Mouse (Mus musculus): Measurements from ENCODE around the gene Sbpl. TPM values are rescaled to one million over a fixed set of nuclear protein-coding genes. Genes with fewer than 3 reads are reported as not detected.
"Not testable (repeated sequence)": the region's sequence is repeated elsewhere in the genome, so short reads cannot be mapped to it uniquely, and the experiment has no call there.

The Sbpl gene
- polyA plus RNA-seq, 1 experiment from 2014 or later = not detected

- DNase-seq (ENCODE audit: low spot score) (no peak), ATAC-seq (no peak)
- H3K9ac ChIP-seq (ENCODE audit: low read length) = no peak overlapping the region
- no peaks in the 10 kb centered on the region for H3K27me3 ChIP-seq (replicated peaks; ENCODE audit: control insufficient read depth, insufficient read depth, low read length)
- H3K36me3 ChIP-seq (ENCODE audit: control insufficient read depth, insufficient read depth, low read length) = no peaks in the 10 kb centered on the region
- H3K9me3 ChIP-seq (replicated peaks; ENCODE audit: control insufficient read depth, low read length) = no peaks in the 10 kb centered on the region
- H3K27ac ChIP-seq (ENCODE audit: low read depth, low read length) = no peak overlapping the region
- H3K4me3 ChIP-seq (ENCODE audit: low read depth, low read length) = no peak overlapping the region
- 51% methylated on average over 2 of the region's 2 CpGs for WGBS
- H3K4me2 ChIP-seq (ENCODE audit: low read length) = no peak overlapping the region
- H3K4me1 ChIP-seq (ENCODE audit: control insufficient read depth, insufficient read depth, low read length) = no peaks in the 10 kb centered on the region
Observed at GRCm38 (mm10) chr17:23968780-23969179, 13.7 kb upstream of the Sbpl start.

GRCm38 (mm10) chr17:23966658-23967401 is 11.8 kb upstream of the Sbpl start:
- Histone ChIP-seq H3K9me3 (replicated peaks; ENCODE audit: control insufficient read depth, low read length) (no peaks in the 10 kb centered on the region), H3K4me1 (ENCODE audit: control insufficient read depth, insufficient read depth, low read length) (no peaks in the 10 kb centered on the region), H3K9ac (ENCODE audit: low read length) (no peak overlapping the region), H3K36me3 (ENCODE audit: control insufficient read depth, insufficient read depth, low read length) (no peaks in the 10 kb centered on the region), H3K4me3 (ENCODE audit: low read depth, low read length) (no peak overlapping the region), H3K4me2 (ENCODE audit: low read length) (no peak overlapping the region), H3K27me3 (replicated peaks; ENCODE audit: control insufficient read depth, insufficient read depth, low read length) (no peaks in the 10 kb centered on the region), H3K27ac (ENCODE audit: low read depth, low read length) (no peak overlapping the region)
- 88% methylated on average over 10 of the region's 10 CpGs for WGBS
- DNase-seq (ENCODE audit: low spot score) (no peak), ATAC-seq (no peak)

DNA sequence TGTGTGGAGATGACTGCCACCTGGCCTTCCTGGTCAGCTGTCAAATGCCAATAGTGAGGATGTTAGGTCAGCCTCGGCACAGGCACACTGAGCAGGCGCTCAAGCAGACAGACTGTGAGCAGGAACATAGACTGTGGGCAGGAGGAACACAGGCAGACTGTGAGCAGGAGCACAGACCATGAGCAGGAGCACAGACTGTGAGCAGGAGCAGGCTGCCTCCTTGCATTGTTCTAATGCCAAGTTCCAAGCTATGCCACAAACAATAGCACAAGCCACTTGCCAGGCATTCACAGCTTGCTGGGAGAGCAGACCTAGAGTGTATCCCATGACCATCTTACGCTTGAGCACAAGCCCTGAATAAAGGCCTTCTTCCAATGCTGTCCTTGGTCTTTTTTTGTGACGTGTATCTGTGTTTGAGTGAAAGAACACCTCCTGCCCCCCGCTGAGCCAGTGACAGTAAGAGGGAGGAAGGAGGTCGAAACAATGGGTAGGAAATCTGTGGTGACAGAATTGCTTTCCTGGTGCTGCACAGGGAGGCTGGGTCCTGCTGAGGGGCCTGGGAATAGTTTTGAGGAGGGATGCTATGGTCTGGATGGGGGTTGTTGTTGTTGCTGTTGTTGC is 10.8 kb upstream of the Sbpl start:
- Histone ChIP-seq H3K27me3 (replicated peaks; ENCODE audit: control insufficient read depth, insufficient read depth, low read length) (no peaks in the 10 kb centered on the region), H3K36me3 (ENCODE audit: control insufficient read depth, insufficient read depth, low read length) (no peaks in the 10 kb centered on the region), H3K4me2 (ENCODE audit: low read length) (no peak overlapping the region), H3K27ac (ENCODE audit: low read depth, low read length) (no peak overlapping the region), H3K9ac (ENCODE audit: low read length) (no peak overlapping the region), H3K4me1 (ENCODE audit: control insufficient read depth, insufficient read depth, low read length) (no peaks in the 10 kb centered on the region), H3K4me3 (ENCODE audit: low read depth, low read length) (no peak overlapping the region), H3K9me3 (replicated peaks; ENCODE audit: control insufficient read depth, low read length) (no peaks in the 10 kb centered on the region)
- 23% methylated on average over 6 of the region's 6 CpGs for WGBS
- ATAC-seq (no peak), DNase-seq (ENCODE audit: low spot score) (peak; percentile 7)

DNA sequence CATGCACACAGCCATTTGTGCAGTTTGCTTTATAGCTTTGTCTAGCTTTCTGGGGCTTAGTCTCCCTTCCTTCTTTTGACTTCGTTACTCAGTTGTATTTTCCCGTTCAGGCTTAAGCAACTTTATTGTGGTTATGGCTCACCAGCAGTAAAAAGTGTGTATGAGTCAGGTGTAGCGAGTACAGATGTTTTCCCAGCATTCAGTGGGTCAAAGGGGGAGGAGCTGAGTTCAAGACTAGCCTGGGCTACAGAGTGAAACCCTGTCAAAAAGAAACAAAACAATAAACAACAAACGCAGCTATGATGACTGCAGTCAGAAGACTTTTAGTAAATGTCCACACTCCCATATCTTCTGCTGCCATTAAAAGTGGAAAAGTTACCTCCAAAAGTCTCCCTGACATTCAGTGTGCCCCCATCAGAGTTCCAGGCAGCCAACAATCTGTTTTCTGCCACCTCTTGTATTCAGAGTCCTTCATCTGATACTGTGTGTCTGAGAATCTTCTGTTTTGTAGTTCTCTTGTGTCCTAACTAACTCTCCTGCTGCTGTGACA is 6.6 kb upstream of the Sbpl start:
- Histone ChIP-seq H3K4me3 (ENCODE audit: low read depth, low read length) (no peak overlapping the region), H3K9me3 (replicated peaks; ENCODE audit: control insufficient read depth, low read length) (no peaks in the 10 kb centered on the region), H3K27ac (ENCODE audit: low read depth, low read length) (no peak overlapping the region), H3K36me3 (ENCODE audit: control insufficient read depth, insufficient read depth, low read length) (no peaks in the 10 kb centered on the region), H3K4me1 (ENCODE audit: control insufficient read depth, insufficient read depth, low read length) (no peaks in the 10 kb centered on the region), H3K9ac (ENCODE audit: low read length) (no peak overlapping the region), H3K27me3 (replicated peaks; ENCODE audit: control insufficient read depth, insufficient read depth, low read length) (no peaks in the 10 kb centered on the region), H3K4me2 (ENCODE audit: low read length) (no peak overlapping the region)
- DNase-seq (ENCODE audit: low spot score) (no peak), ATAC-seq (no peak)
- WGBS = 28% methylated on average over 4 of the region's 4 CpGs

- Histone ChIP-seq H3K9ac (ENCODE audit: low read length) (no peak overlapping the region), H3K4me1 (ENCODE audit: control insufficient read depth, insufficient read depth, low read length) (no peaks in the 10 kb centered on the region), H3K36me3 (ENCODE audit: control insufficient read depth, insufficient read depth, low read length) (no peaks in the 10 kb centered on the region), H3K27me3 (replicated peaks; ENCODE audit: control insufficient read depth, insufficient read depth, low read length) (no peaks in the 10 kb centered on the region), H3K27ac (ENCODE audit: low read depth, low read length) (no peak overlapping the region), H3K9me3 (replicated peaks; ENCODE audit: control insufficient read depth, low read length) (no peaks in the 10 kb centered on the region), H3K4me3 (ENCODE audit: low read depth, low read length) (no peak overlapping the region), H3K4me2 (ENCODE audit: low read length) (no peak overlapping the region)
- DNase-seq (ENCODE audit: low spot score) = peak; percentile 92
- ATAC-seq = peak; percentile 96
- 39% methylated on average over 3 of the region's 3 CpGs for WGBS
Observed at GRCm38 (mm10) chr17:23960084-23960738, 5.1 kb upstream of the Sbpl start.

DNA sequence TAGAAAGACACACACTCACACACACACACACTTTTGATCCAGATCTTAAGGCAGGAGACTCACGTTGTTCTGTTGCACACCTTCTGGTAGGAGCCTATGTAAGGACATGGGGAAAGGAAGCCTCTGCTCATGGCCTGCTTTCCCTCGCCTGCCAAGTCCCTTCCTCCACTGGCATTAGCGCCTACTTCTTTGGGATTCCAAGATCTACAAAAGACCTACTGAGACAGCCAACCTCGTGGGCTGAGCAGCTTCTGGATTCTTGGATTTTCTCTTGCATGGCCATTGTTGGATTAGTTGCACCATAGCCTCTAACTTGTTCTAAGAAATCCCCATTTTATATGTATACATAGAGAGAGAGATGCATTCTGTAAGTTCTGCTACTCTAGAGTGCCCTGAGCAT is 4.2 kb downstream of the Sbpl start:
- 70% methylated on average over 4 of the region's 4 CpGs for WGBS
- not testable (repeated sequence) for ATAC-seq; H3K9ac ChIP-seq (ENCODE audit: low read length); H3K36me3 ChIP-seq (ENCODE audit: control insufficient read depth, insufficient read depth, low read length); H3K27me3 ChIP-seq (replicated peaks; ENCODE audit: control insufficient read depth, insufficient read depth, low read length); H3K4me3 ChIP-seq (ENCODE audit: low read depth, low read length); H3K4me1 ChIP-seq (ENCODE audit: control insufficient read depth, insufficient read depth, low read length); H3K4me2 ChIP-seq (ENCODE audit: low read length); DNase-seq (ENCODE audit: low spot score); H3K9me3 ChIP-seq (replicated peaks; ENCODE audit: control insufficient read depth, low read length); H3K27ac ChIP-seq (ENCODE audit: low read depth, low read length)

GRCm38 (mm10) chr17:23949068-23949467 is 6.0 kb downstream of the Sbpl start:
- Histone ChIP-seq H3K4me3 (ENCODE audit: low read depth, low read length) (no peak overlapping the region), H3K4me2 (ENCODE audit: low read length) (no peak overlapping the region), H3K9ac (ENCODE audit: low read length) (no peak overlapping the region), H3K4me1 (ENCODE audit: control insufficient read depth, insufficient read depth, low read length) (no peaks in the 10 kb centered on the region), H3K27me3 (replicated peaks; ENCODE audit: control insufficient read depth, insufficient read depth, low read length) (no peaks in the 10 kb centered on the region), H3K9me3 (replicated peaks; ENCODE audit: control insufficient read depth, low read length) (no peaks in the 10 kb centered on the region), H3K36me3 (ENCODE audit: control insufficient read depth, insufficient read depth, low read length) (no peaks in the 10 kb centered on the region), H3K27ac (ENCODE audit: low read depth, low read length) (no peak overlapping the region)
- WGBS = 90% methylated on average over 2 of the region's 2 CpGs
- ATAC-seq = no peak
- DNase-seq (ENCODE audit: low spot score) = no peak

GRCm38 (mm10) chr17:23947486-23947885 is 7.6 kb downstream of the Sbpl start:
- not testable (repeated sequence) for H3K9ac ChIP-seq (ENCODE audit: low read length)
- WGBS = 84% methylated on average over 4 of the region's 4 CpGs

GRCm38 (mm10) chr17:23941372-23941771 is 13.7 kb downstream of the Sbpl start, which contains the start of gene Sbp:
TSS of gene Sbp (plus strand) at chr17:23941672.
- Histone ChIP-seq H3K27ac (ENCODE audit: low read depth, low read length) (no peak within 1 kb of the TSS), H3K9ac (ENCODE audit: low read length) (no peak within 1 kb of the TSS), H3K27me3 (replicated peaks; ENCODE audit: control insufficient read depth, insufficient read depth, low read length) (no peaks in the 10 kb centered on the region), H3K4me2 (ENCODE audit: low read length) (no peak within 1 kb of the TSS), H3K4me1 (ENCODE audit: control insufficient read depth, insufficient read depth, low read length) (no peaks in the 10 kb centered on the region), H3K36me3 (ENCODE audit: control insufficient read depth, insufficient read depth, low read length) (no peaks in the 10 kb centered on the region), H3K4me3 (ENCODE audit: low read depth, low read length) (no peak within 1 kb of the TSS), H3K9me3 (replicated peaks; ENCODE audit: control insufficient read depth, low read length) (no peaks in the 10 kb centered on the region)
- ATAC-seq (no peak), DNase-seq (ENCODE audit: low spot score) (no peak)

More at GRCm38 (mm10) chr17:23947486-23947885, 7.6 kb downstream of the Sbpl start:
- DNase-seq (ENCODE audit: low spot score); ATAC-seq; H3K4me1 ChIP-seq (ENCODE audit: control insufficient read depth, insufficient read depth, low read length); H3K27ac ChIP-seq (ENCODE audit: low read depth, low read length); H3K9me3 ChIP-seq (replicated peaks; ENCODE audit: control insufficient read depth, low read length); H3K36me3 ChIP-seq (ENCODE audit: control insufficient read depth, insufficient read depth, low read length); H3K4me3 ChIP-seq (ENCODE audit: low read depth, low read length); H3K4me2 ChIP-seq (ENCODE audit: low read length); H3K27me3 ChIP-seq (replicated peaks; ENCODE audit: control insufficient read depth, insufficient read depth, low read length): not testable (repeated sequence)

Data from forebrain, embryonic 14.5 days (tissue).